Mouse (Mus musculus) gastrocnemius, postnatal 4 days (tissue): Measurements from ENCODE around the gene Gm12355. TPM values are rescaled to one million over a fixed set of nuclear protein-coding genes. Genes with fewer than 3 reads are reported as not detected.

Source experiments
- DNase-seq, 2 experiments: peaks; one replicate each; pipeline ENCODE4 v3.0.0; 2021 to 2022; ENCODE audit warnings: low spot score in 2 of 2, mixed read lengths in 2 of 2
- total RNA-seq, 2 experiments: library from RNA; stranded (reverse); gene quantifications; 2 replicates each; pipeline ENCODE4 v1.2.3; 2021

The Gm12355 gene
- total RNA-seq, 2 experiments from 2014 or later, result 11.0 to 13.9 TPM

- DNase-seq, result no peak
These were observed 42.8 kb downstream of the Gm12355 start for GRCm38 (mm10) chr11:98582551-98583264.

GRCm38 (mm10) chr11:98582030-98582388 lies 43.5 kb downstream of the Gm12355 start:
- DNase-seq, result no peak

- DNase-seq, result no peak
These were observed 44.0 kb downstream of the Gm12355 start for GRCm38 (mm10) chr11:98581286-98582029.

GRCm38 (mm10) chr11:98580301-98581121 lies 45.0 kb downstream of the Gm12355 start:
- no peak for DNase-seq

- no peak for DNase-seq
These were observed 47.7 kb downstream of the Gm12355 start for GRCm38 (mm10) chr11:98577776-98578175.

Other genes with a start within 250 kb of the Gm12355 start
- 100 to 1,000 TPM; 447 to 769 TPM for gene Tcap, start 241.8 kb downstream of the Gm12355 start, total RNA-seq
- under 1 TPM in 1 of 2 experiments, not detected in 1; 0.71 TPM for gene Pnmt, start 239.2 kb downstream of the Gm12355 start, total RNA-seq
- 1 to 10 TPM; 4.6 to 5.6 TPM for gene Pgap3, start 225.2 kb downstream of the Gm12355 start, total RNA-seq
- gene Erbb2, start 213.2 kb downstream of the Gm12355 start, total RNA-seq, result 10 to 100 TPM; 19.6 to 23.5 TPM
- gene Mien1, start 186.7 kb downstream of the Gm12355 start, total RNA-seq, result 10 to 100 TPM; 28.0 to 29.0 TPM
- under 1 TPM in 1 of 2 experiments, not detected in 1; 0.16 TPM for gene Grb7, start 179.3 kb downstream of the Gm12355 start, total RNA-seq
- under 1 TPM; 0.54 to 0.74 TPM for gene Ikzf3, start 79.6 kb downstream of the Gm12355 start, total RNA-seq
- not detected for gene Zpbp2, start 74.6 kb downstream of the Gm12355 start, total RNA-seq
- 10 to 100 TPM; 28.0 to 28.3 TPM for gene Ormdl3, start 38.3 kb downstream of the Gm12355 start, total RNA-seq
- not detected for gene Lrrc3c, start 27.4 kb downstream of the Gm12355 start, total RNA-seq
- gene Gsdma3, start 699 bp upstream of the Gm12355 start, total RNA-seq, result under 1 TPM; 0.49 to 0.76 TPM
- gene Gsdma2, start 21.1 kb upstream of the Gm12355 start, total RNA-seq, result not detected
- gene Gsdma, start 38.7 kb upstream of the Gm12355 start, total RNA-seq, result not detected
- gene Psmd3, start 56.9 kb upstream of the Gm12355 start, total RNA-seq, result 100 to 1,000 TPM; 130 to 140 TPM
- not detected for gene Csf3, start 75.6 kb upstream of the Gm12355 start, total RNA-seq
- 10 to 100 TPM; 47.8 to 58.0 TPM for gene Med24, start 103.8 kb upstream of the Gm12355 start, total RNA-seq
- 100 to 1,000 TPM; 225 TPM for gene Thra, start 115.0 kb upstream of the Gm12355 start, total RNA-seq
- gene Nr1d1, start 149.7 kb upstream of the Gm12355 start, total RNA-seq, result 10 to 100 TPM; 26.7 to 34.2 TPM
- gene Msl1, start 169.9 kb upstream of the Gm12355 start, total RNA-seq, result 10 to 100 TPM; 79.3 to 83.9 TPM
- gene Casc3, start 179.2 kb upstream of the Gm12355 start, total RNA-seq, result 10 to 100 TPM; 28.3 to 31.6 TPM
- 1 to 10 TPM; 3.4 to 4.3 TPM for gene Rapgefl1, start 211.1 kb upstream of the Gm12355 start, total RNA-seq
- gene Wipf2, start 238.0 kb upstream of the Gm12355 start, total RNA-seq, result 10 to 100 TPM in 1 of 2 experiments, 1 to 10 TPM in 1; 8.3 to 11.0 TPM